Mouse (Mus musculus): ENCODE results near the gene Olfr474. TPM values are rescaled to one million over a fixed set of nuclear protein-coding genes. Genes with fewer than 3 reads are reported as not detected.
"Not testable (repeated sequence)": the region's sequence is repeated elsewhere in the genome, so short reads cannot be mapped to it uniquely, and the experiment has no call there.

Gene Olfr474
- not detected for total RNA-seq (2021)
- long read RNA-seq, experiment 1 = 0 reads
- long read RNA-seq, experiment 2 = 0 reads

DNA sequence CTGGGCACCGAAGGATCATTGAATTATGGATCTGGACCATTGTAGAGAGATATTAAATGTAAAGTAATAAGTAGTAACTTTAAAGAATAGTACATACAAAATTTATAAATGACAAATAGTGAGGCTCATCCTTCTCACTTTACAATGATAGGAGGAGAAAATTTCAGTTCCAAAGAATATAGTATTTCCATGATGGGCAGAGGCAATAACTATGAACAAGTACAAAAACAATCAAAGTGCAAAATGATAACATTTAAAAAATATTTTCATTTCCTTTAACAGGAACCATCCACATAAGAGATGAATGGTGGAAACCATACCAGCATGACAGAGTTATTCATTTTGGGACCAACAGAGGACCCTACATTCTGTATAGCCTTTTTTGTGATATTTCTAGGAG lies at the start of gene Olfr474:
Olfr474 (plus strand) TSS at position 301 of the 400 bp plus-strand sequence.
- DNase-seq = no peak
- intact Hi-C loops (cut with DNase I) = no loop called here

DNA sequence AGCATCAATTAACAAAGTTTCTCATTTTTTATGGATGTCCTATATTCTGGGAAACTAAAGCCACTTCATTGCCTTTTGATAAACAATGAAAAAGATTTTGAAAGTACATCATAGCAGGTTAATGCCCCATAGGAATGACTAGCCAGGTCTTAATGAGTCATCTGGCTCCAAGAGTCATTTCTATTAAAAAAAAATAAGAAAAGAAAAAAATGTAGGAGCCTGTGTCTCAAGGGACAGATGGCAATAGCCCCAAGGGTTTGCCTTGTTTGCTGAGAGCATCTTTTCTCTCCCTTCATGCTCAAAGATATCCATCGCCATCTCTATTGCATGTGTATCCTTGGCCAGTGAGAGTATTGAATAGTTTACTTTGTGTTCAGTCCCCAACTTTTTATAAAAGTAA lies 24.3 kb upstream of the Olfr474 start, which contains the start of gene Olfr473:
Olfr473 (plus strand) TSS at position 301 of the 400 bp plus-strand sequence.
- no peak for DNase-seq
- intact Hi-C loops (cut with DNase I) = no loop called here

DNA sequence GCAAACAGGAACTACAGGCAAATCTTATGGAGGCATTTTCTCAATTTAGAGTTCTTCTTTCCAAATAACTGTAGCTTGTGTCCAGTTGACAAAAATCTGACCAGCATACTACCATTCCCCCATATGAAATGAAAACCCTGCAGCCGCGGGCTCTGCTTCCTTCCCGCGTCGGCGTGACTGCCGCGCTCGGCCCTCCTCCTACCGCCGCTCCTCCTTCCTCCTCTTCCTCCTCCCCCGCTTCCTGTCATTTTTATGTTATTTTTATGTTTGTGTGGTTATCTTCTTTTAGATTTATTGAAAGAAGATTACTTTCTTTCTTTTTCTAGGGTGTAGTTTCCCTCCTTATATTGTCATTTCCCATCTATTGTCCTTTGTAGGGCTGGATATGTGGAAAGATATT lies 1.9 kb upstream of the Olfr474 start:
- DNase-seq; intact Hi-C loops (cut with DNase I): not testable (repeated sequence)

DNA sequence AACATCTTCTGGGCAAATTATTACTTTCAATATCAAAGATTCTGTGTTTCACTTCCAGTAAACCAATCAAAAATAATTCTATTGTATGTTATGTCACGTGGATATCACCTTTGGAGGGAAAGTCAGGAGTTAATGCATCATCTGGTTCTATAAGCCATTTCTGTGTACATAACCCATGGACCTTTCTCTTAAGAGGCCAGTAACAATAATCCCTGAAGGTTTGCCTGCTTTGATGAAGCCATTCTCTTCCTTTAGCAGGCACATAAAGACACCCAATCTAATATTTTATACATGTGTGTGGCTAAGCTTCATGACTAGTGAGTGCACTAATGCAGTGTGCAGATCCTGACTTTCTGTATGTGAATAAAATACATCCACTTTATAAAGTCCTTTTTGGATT lies 10.1 kb downstream of the Olfr474 start, which contains the start of gene Olfr476:
Olfr476 (plus strand) TSS at position 301 of the 400 bp plus-strand sequence.
- intact Hi-C loops (cut with DNase I) = no loop called here
- no peak for DNase-seq

DNA sequence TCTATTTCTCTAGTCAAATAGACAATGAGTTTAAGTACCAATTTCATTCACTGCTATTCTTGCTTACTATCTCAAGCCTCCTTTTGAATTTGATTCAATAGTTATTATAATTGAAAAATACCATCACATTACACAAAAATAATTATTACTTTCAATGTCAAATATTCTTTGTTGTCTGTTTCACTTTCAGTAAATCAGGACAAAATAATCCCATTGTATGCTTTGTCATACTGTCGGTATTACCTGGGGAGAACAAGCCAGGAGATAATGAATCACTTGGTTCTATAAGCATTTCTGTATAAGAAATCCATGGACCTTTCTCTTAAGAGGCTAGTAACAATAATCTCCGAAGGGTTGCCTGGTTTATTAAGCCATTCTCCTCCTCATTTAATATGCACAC lies 31.9 kb downstream of the Olfr474 start, which contains the start of gene Olfr477:
Olfr477 (plus strand) TSS at position 301 of the 400 bp plus-strand sequence.
- DNase-seq = no peak
- intact Hi-C loops (cut with DNase I) = no loop called here

Other genes with a start within 250 kb of the Olfr474 start
- not detected for gene Cyb5r2, start 196.6 kb upstream of the Olfr474 start, total RNA-seq (2021)
- gene Ovch2, start 153.4 kb upstream of the Olfr474 start, total RNA-seq (2021) = not detected
- not detected for gene Olfr467, start 142.4 kb upstream of the Olfr474 start, total RNA-seq (2021)
- gene Olfr469, start 129.1 kb upstream of the Olfr474 start, total RNA-seq (2021) = not detected
- gene Olfr470, start 107.2 kb upstream of the Olfr474 start, total RNA-seq (2021) = not detected
- not detected for gene Olfr472, start 56.7 kb upstream of the Olfr474 start, total RNA-seq (2021)
- gene Olfr473, start 24.2 kb upstream of the Olfr474 start, total RNA-seq (2021) = not detected
- gene Olfr476, start 10.2 kb downstream of the Olfr474 start, total RNA-seq (2021) = not detected
- gene Olfr477, start 32.0 kb downstream of the Olfr474 start, total RNA-seq (2021) = not detected
- gene Olfr478, start 79.3 kb downstream of the Olfr474 start, total RNA-seq (2021) = not detected
- not detected for gene Olfr479, start 96.0 kb downstream of the Olfr474 start, total RNA-seq (2021)
- not detected for gene Olfr480, start 112.7 kb downstream of the Olfr474 start, total RNA-seq (2021)
- not detected for gene Olfr481, start 125.2 kb downstream of the Olfr474 start, total RNA-seq (2021)
- under 1 TPM; 0.59 to 0.81 TPM for gene Olfr482, start 142.9 kb downstream of the Olfr474 start, total RNA-seq (2021)
- not detected for gene Olfr483, start 146.2 kb downstream of the Olfr474 start, total RNA-seq (2021)
- gene Olfr484, start 172.8 kb downstream of the Olfr474 start, total RNA-seq (2021) = not detected
- gene Olfr485, start 205.2 kb downstream of the Olfr474 start, total RNA-seq (2021) = not detected
- not detected for gene Olfr486, start 218.1 kb downstream of the Olfr474 start, total RNA-seq (2021)